Mouse (Mus musculus) midbrain, embryonic 16.5 days (tissue): Measurements from ENCODE around the gene Poc1b. TPM values are rescaled to one million over a fixed set of nuclear protein-coding genes. Genes with fewer than 3 reads are reported as not detected.

ENCODE experiments used
- ATAC-seq: fragments of 200-750 bp; cut with Nextera tagmentation; 2 replicates; pipeline ENCODE4 v1.8.0; 2017; ENCODE audit warnings: moderate TSS enrichment
- H3K27ac ChIP-seq: fragments of 300-500 bp; sonication (generic); 2 replicates; pipeline ENCODE4 v1.5.1; 2014; ENCODE audit warnings: mild to moderate bottlenecking, low read length, mixed read lengths
- H3K27me3 ChIP-seq: fragments of 300-500 bp; sonication (generic); 2 replicates; pipeline ENCODE4 v1.6.1; 2014; ENCODE audit warnings: low read depth, low read length, mixed read lengths; ENCODE audit not compliant: control insufficient read depth, insufficient read depth
- H3K36me3 ChIP-seq: fragments of 300-500 bp; sonication (generic); 2 replicates; pipeline ENCODE4 v1.6.1; 2014; ENCODE audit warnings: mild to moderate bottlenecking, low read length, moderate library complexity, mixed read lengths; ENCODE audit not compliant: control insufficient read depth, insufficient read depth
- H3K4me1 ChIP-seq: fragments of 300-500 bp; sonication (generic); 2 replicates; pipeline ENCODE4 v1.6.1; 2014; ENCODE audit warnings: mild to moderate bottlenecking, low read length, mixed read lengths; ENCODE audit not compliant: control insufficient read depth, insufficient read depth
- H3K4me2 ChIP-seq: fragments of 300-500 bp; sonication (generic); 2 replicates; pipeline ENCODE4 v1.6.1; 2014; ENCODE audit warnings: mild to moderate bottlenecking, low read length, mixed read lengths
- H3K4me3 ChIP-seq: fragments of 300-500 bp; sonication (generic); 2 replicates; pipeline ENCODE4 v1.5.1; 2014; ENCODE audit warnings: low read depth, mild to moderate bottlenecking, low read length, moderate library complexity, mixed read lengths
- H3K9ac ChIP-seq: fragments of 300-500 bp; sonication (generic); 2 replicates; pipeline ENCODE4 v1.6.1; 2014; ENCODE audit warnings: low read depth, low read length, mixed read lengths
- H3K9me3 ChIP-seq: fragments of 300-500 bp; sonication (generic); replicated peaks from 2 replicates; pipeline ENCODE4 v1.6.1; 2014; ENCODE audit warnings: mild to moderate bottlenecking, low read length, mixed read lengths; ENCODE audit not compliant: control insufficient read depth, poor library complexity, severe bottlenecking
- WGBS: fragments of 180-500 bp; shearing (Covaris S2); extraction: QIAGEN DNeasy Blood & Tissue Kit; methylation state at CpG from one replicate; pipeline ENCODE4 v1.1.7; 2014; 5-methylcytosine and 5-hydroxymethylcytosine counted together
- polyA plus RNA-seq: library from polyadenylated mRNA; unstranded; fragments of >200 nt; fragmentation: Nextera tagmentation; extraction: Ambion mirVana; gene quantifications from 2 replicates; pipeline ENCODE4 v1.2.1, GENCODE M21; 2015

Gene Poc1b
- polyA plus RNA-seq, 1 experiment from 2014 or later, result 10.5 TPM

DNA sequence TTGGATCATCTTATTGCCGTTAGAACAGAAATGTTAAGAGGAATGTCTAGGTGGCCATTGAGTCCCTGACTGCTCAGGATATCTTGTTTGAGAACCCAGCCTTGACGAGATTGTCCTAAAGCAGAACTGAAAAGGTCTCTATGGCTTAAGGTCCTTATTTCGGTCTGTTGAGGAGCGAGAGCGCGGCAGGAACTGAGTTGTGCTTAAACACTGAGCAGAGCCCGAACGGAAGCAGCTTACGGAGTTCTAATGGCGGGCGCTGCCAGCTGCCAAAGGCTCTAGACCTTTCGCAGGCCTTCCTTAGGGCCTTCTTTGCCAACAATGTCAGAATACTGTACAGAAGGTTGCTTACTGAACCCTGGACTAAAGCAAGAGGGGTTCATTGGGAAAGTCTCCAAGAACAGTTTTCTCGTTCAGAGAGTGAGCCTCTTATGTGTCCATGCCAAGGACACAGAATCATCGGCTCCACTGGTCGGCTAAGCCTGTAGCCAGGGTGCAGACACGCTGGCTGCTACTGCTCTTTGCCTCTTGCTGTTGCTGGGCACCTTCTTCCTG is 26.6 kb downstream of the Poc1b start:
- no peak overlapping the region for H3K4me2 ChIP-seq
- H3K9ac ChIP-seq, result no peak overlapping the region
- H3K36me3 ChIP-seq, result no peaks in the 10 kb centered on the region
- H3K4me1 ChIP-seq, result 0 out of 2 replicates have a peak, but pooled peaks cover 4% of the 10 kb centered on the region
- H3K27me3 ChIP-seq, result no peaks in the 10 kb centered on the region
- 92% methylated on average over 16 of the region's 16 CpGs for WGBS
- no peak for ATAC-seq
- no peaks in the 10 kb centered on the region for H3K9me3 ChIP-seq
- H3K4me3 ChIP-seq, result no peak overlapping the region
- no peak overlapping the region for H3K27ac ChIP-seq

DNA sequence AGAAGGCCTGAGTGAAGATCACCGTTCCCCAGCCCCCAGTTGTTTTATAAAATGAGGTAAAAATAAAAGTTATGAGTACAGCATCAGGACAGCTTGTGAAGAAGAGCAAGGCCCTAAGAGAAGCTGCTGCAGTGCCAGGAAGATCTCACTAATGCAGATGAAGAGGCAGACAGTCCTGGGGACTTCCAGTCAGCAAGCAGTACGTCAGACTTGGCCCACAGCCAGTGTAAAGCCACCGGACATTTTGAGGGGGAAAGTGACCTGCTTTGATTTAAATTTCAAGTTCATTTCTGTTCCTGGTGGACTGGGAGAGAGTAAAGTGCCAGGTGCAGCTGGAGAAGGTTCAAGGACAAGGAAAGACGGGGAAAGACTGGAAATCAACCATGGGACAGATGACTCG is 29.5 kb downstream of the Poc1b start:
- no peaks in the 10 kb centered on the region for H3K36me3 ChIP-seq
- H3K4me1 ChIP-seq, result 0 out of 2 replicates have a peak, but pooled peaks cover 2% of the 10 kb centered on the region
- no peak for ATAC-seq
- H3K27ac ChIP-seq, result no peak overlapping the region
- no peak overlapping the region for H3K4me2 ChIP-seq
- H3K4me3 ChIP-seq, result no peak overlapping the region
- H3K27me3 ChIP-seq, result no peaks in the 10 kb centered on the region
- H3K9ac ChIP-seq, result no peak overlapping the region
- H3K9me3 ChIP-seq, result no peaks in the 10 kb centered on the region
- 57% methylated on average over 5 of the region's 5 CpGs for WGBS

GRCm38 (mm10) chr10:99145611-99146010 is 38.8 kb downstream of the Poc1b start:
- no peak for ATAC-seq
- H3K4me1 ChIP-seq, result no peaks in the 10 kb centered on the region
- H3K4me2 ChIP-seq, result no peak overlapping the region
- WGBS, result 88% methylated on average over 8 of the region's 8 CpGs
- H3K27me3 ChIP-seq, result no peaks in the 10 kb centered on the region
- no peak overlapping the region for H3K9ac ChIP-seq
- H3K36me3 ChIP-seq, result no peaks in the 10 kb centered on the region; the same call in 1 of the 2 replicates
- no peaks in the 10 kb centered on the region for H3K9me3 ChIP-seq
- H3K27ac ChIP-seq, result no peak overlapping the region
- H3K4me3 ChIP-seq, result no peak overlapping the region

- no peak overlapping the region for H3K27ac ChIP-seq
- H3K4me2 ChIP-seq, result no peak overlapping the region
- no peak overlapping the region for H3K9ac ChIP-seq
- no peak for ATAC-seq
- no peak overlapping the region for H3K4me3 ChIP-seq
- H3K27me3 ChIP-seq, result no peaks in the 10 kb centered on the region
- H3K9me3 ChIP-seq, result no peaks in the 10 kb centered on the region
- 97% methylated on average over 8 of the region's 8 CpGs for WGBS
- no peaks in the 10 kb centered on the region for H3K4me1 ChIP-seq
- H3K36me3 ChIP-seq, result no peaks in the 10 kb centered on the region; the same call in 1 of the 2 replicates
Observed at GRCm38 (mm10) chr10:99146596-99146995, 39.8 kb downstream of the Poc1b start.

GRCm38 (mm10) chr10:99150016-99150415 is 43.2 kb downstream of the Poc1b start:
- H3K9me3 ChIP-seq, result no peaks in the 10 kb centered on the region
- WGBS, result 95% methylated on average over 6 of the region's 6 CpGs
- no peak overlapping the region for H3K4me3 ChIP-seq
- no peak overlapping the region for H3K4me2 ChIP-seq
- no peak overlapping the region for H3K27ac ChIP-seq
- no peaks in the 10 kb centered on the region; the same call in 1 of the 2 replicates for H3K36me3 ChIP-seq
- ATAC-seq, result no peak
- H3K9ac ChIP-seq, result no peak overlapping the region
- no peaks in the 10 kb centered on the region for H3K4me1 ChIP-seq
- H3K27me3 ChIP-seq, result no peaks in the 10 kb centered on the region

DNA sequence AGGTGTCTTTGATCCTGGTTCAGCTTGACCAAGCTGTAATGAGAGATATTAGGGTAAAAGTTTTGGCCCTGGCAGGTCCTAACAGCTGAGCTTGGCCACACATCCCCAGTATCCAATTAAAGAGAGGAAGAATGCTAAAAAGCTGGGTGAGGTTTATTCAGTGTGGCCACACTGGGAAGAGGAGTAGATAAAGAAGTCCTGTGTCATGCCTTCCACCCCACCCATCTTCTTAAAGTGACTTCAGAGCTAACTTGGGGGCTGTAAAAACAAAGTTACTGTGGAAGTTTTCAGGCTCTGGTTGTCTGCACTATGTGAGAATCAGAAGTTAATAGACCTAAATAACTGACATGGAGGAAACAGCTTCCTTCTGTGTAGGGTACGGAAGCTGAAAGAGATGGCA is 44.7 kb downstream of the Poc1b start:
- no peak for ATAC-seq
- WGBS, result 95% methylated on average over 1 of the region's 1 CpGs
- H3K27ac ChIP-seq, result no peak overlapping the region

GRCm38 (mm10) chr10:99152063-99152462 is 45.2 kb downstream of the Poc1b start:
- no peak for ATAC-seq
- Histone ChIP-seq H3K27me3 (no peaks in the 10 kb centered on the region), H3K4me2 (no peak overlapping the region), H3K9me3 (no peaks in the 10 kb centered on the region), H3K4me3 (no peak overlapping the region), H3K4me1 (no peaks in the 10 kb centered on the region), H3K9ac (no peak overlapping the region), H3K36me3 (no peaks in the 10 kb centered on the region), H3K27ac (no peak overlapping the region)
- WGBS, result 93% methylated on average over 6 of the region's 6 CpGs

More for the DNA sequence above, 44.7 kb downstream of the Poc1b start:
- Histone ChIP-seq H3K36me3 (no peaks in the 10 kb centered on the region), H3K4me1 (no peaks in the 10 kb centered on the region), H3K4me3 (no peak overlapping the region), H3K9me3 (no peaks in the 10 kb centered on the region), H3K9ac (no peak overlapping the region), H3K27me3 (no peaks in the 10 kb centered on the region), H3K4me2 (no peak overlapping the region)

DNA sequence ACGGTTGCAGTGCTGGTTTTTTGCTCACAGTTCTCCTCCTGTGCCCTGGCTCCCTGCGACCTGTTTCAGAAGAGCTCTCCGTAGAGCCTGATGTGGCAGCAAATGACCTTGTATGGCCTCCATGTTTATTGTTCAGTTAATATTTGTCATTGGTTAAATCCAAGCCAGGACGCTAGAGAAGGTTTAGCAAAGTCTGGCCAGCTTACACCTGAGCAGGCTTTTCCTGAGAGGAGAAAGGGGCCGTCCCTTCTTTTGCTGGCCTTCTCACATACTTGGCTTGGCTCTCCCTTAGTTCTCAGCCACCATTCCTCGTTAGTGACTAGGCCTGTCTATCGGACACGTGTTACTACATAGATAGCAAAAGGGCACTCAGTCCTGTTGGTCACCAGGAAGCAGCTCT is 47.8 kb downstream of the Poc1b start:
- Histone ChIP-seq H3K9ac (no peak overlapping the region), H3K27ac (no peak overlapping the region), H3K4me3 (no peak overlapping the region), H3K36me3 (no peaks in the 10 kb centered on the region), H3K4me1 (no peaks in the 10 kb centered on the region), H3K27me3 (no peaks in the 10 kb centered on the region), H3K4me2 (no peak overlapping the region), H3K9me3 (no peaks in the 10 kb centered on the region)
- 92% methylated on average over 8 of the region's 8 CpGs for WGBS
- ATAC-seq, result no peak

DNA sequence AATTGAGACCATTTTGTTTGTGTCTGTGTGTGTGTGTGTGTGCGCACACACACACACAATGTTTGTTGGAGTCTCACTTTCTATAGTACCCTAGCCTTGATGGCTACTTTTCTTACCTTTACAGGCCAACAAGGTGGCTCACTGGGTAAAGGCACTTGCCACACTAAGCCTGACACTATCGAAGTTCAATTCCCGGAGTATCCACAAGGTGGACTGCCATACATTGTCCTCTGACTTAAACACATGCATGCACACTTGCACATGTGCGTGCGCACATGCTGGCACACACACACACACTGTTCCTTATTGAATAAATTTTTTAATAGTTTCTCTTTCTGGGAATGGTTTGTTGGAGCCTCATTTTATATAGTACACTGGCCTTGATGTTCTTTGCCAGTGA is 50.0 kb downstream of the Poc1b start:
- Histone ChIP-seq H3K27ac (no peak overlapping the region), H3K36me3 (no peaks in the 10 kb centered on the region), H3K27me3 (no peaks in the 10 kb centered on the region), H3K9me3 (no peaks in the 10 kb centered on the region), H3K4me3 (no peak overlapping the region), H3K4me2 (no peak overlapping the region), H3K9ac (no peak overlapping the region), H3K4me1 (no peaks in the 10 kb centered on the region)
- no peak for ATAC-seq
- WGBS, result 91% methylated on average over 5 of the region's 5 CpGs
